Mouse (Mus musculus): ENCODE results near the gene Gja5. TPM values are rescaled to one million over a fixed set of nuclear protein-coding genes. Genes with fewer than 3 reads are reported as not detected.

The Gja5 gene
- total RNA-seq, 1 experiment from 2014 or later: 0.05 TPM

DNA sequence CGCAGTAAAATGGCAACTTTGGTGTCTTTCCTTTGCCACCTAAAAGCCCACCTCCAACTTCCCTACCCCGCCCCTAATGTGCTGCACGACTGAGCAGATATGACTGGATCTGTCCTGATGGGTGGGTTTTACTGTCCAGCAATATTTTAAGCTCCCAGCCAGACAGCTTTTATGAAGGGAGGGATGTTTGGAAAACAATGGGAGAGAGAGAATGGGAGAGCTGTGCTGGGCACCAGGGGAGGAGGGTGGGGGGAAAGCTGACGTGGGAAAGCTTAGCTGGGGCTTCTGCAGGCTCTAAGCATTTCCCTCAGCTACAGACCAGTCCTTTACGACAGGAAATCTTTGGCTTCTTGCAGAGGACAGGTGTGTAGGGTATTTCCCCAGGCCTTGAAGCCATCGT is 21.4 kb downstream of the Gja5 start, which contains the start of gene Gja8:
Gene Gja8, minus strand, starts transcription at position 101 of the 400 bp plus-strand sequence.
- ATAC-seq (replicated peaks; ENCODE audit: low read depth, poor library complexity, severe bottlenecking): no peak

DNA sequence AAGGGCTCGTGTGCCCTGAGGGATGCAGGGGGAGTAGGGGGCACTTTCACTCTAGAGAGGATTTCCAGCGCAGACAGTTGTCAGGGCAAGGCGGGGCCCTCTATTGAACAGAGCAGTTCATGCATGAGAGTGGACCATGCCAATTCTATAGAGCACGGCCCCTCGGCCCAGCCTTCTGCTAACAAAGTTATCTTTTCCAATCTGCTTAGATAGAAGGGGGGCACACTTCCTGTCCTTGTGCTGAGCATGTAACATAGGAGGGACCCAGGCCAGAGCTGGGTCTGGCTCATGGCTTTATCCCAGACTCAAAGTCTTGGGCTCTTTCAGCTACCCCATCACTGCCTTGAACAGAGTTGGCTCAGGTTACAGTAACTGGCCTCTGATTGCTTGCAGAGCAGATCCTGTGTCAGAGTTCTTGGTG is 26.8 kb downstream of the Gja5 start:
- ATAC-seq (replicated peaks; ENCODE audit: low read depth, poor library complexity, severe bottlenecking): no peak

DNA sequence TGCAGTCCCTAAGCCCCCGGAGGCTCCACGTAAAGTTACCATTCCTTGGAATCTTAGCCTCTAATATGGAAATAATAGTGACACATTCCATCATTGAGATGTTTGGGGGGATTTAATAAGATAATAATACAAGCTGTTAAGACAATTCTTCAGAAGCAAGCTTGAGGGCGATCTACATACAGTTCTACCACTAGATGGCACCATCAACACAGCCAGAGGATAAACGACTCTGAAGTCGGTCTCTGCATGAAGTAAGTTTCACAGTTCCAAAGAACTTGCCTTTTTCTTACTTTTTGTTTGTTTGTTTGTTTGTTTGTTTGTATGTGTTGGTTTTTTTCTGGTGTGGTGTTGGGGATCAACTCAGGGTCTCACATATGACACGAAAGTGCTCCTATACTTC is 31.7 kb downstream of the Gja5 start:
- peak; percentile 66 for ATAC-seq (replicated peaks; ENCODE audit: low read depth, poor library complexity, severe bottlenecking)

DNA sequence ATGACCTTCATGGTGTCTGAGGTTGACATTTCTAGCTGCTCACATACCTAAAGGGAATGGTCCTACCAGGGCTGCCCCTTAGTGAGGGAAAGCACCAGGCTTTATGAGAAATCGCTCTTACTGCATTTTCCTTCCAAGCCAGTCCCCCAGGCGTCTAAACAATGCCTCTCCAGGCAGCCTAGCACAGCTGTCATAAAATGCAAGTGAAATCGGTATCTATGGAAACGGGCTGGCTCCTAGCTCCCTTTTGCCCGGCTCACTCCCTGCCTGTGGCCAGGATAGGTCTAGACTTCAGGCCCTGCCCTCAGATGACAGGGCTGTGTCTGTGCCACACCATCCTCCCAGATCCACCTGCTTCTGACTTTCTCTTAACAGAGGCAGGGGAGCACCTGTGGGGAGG is 33.1 kb downstream of the Gja5 start:
- ATAC-seq (replicated peaks; ENCODE audit: low read depth, poor library complexity, severe bottlenecking): no peak

DNA sequence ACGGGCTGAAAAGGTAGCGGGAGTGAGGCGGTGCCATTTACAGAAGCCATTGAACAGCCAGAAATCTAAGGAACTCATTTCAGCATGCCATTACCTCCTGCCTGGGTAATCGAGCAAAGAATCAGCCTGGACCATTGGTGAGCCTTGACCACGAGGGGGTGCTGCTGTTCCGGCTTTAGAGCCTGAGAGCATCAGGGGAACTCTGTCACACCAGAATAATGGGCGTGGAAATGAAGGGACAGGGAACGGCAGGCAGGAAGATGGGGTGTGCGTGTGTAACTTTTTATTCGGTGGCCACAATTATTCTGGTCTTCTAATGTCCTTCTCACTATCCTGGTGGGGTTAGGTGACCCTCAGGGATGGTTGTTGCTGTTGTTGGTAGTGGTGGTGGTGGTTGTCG is 34.2 kb downstream of the Gja5 start:
- ATAC-seq (replicated peaks; ENCODE audit: low read depth, poor library complexity, severe bottlenecking): peak; percentile 97

DNA sequence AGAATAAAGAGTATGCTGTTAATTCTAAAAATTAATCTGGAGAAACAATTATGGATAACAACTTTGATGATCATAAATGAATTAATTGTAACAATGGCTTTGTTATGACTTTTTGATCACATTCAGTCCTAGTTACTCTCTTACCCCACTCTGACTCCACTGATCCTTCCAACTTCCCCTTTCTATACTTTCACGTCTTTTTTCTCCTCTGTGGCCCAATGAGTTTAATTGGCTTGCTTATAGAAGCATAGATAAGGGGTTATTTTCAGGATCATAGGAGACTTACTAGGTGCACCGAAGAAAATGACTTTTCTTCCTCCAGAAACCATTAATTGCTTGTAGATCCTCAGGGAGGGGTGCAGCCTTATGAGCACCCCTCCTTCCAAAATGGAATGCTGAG is 38.2 kb downstream of the Gja5 start:
- no peak for ATAC-seq (replicated peaks; ENCODE audit: low read depth, poor library complexity, severe bottlenecking)

DNA sequence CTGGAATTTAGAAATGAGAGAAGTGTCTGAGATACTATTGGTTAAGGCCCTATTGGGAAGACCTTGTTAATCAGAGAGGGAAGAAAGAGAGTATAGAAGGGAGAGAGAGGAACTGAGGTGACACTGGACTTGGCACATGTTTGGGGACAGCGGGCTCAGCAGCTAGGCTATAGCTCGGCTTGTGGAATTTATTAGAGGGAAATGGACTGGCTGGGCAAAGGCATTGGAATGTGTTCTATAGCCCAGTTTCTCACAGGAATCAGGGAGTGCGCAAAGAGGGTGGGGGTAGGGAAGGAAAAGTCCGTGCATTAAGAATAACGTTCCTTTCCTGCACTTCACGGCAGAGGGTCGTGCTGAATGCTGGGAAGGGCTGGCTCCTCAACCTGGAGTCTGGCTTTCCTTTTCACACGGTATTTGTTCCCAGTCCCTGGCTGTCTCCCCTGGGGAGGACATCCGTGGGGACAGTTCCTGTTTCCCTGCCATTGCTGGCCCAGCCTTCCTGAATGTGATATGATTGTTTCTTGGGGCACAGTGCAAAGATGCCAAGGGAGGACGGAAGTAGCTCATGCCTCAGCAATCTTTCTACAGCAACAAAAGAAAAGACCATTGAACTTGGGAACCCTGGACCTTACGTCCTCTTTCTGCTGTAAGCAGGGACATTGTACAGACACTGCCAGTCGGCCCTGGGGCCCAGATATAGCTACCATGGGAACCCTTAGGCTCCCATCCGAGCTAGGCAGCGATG is 49.2 kb downstream of the Gja5 start:
- no peak for ATAC-seq (replicated peaks; ENCODE audit: low read depth, poor library complexity, severe bottlenecking)

DNA sequence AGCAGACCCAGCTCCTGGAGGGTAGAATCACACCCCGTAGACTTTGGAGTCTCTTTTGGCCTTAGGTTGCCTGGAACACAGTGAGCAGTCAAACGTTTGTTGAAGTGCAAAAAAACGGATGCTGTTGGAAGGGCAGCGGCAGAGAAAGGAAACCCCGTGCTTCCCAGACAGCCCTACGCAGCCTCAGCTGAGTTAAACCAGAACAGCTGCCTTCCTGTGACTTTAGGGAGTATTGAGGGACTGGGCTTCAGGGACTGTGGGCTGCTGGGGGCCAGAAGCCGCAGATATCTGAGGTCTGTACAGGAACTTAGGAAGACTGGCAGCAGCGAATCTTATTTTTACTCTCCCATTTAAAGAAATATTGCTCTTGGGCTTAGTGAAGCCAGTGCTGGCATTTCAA is 56.1 kb downstream of the Gja5 start:
- ATAC-seq (replicated peaks; ENCODE audit: low read depth, poor library complexity, severe bottlenecking): peak; percentile 65

DNA sequence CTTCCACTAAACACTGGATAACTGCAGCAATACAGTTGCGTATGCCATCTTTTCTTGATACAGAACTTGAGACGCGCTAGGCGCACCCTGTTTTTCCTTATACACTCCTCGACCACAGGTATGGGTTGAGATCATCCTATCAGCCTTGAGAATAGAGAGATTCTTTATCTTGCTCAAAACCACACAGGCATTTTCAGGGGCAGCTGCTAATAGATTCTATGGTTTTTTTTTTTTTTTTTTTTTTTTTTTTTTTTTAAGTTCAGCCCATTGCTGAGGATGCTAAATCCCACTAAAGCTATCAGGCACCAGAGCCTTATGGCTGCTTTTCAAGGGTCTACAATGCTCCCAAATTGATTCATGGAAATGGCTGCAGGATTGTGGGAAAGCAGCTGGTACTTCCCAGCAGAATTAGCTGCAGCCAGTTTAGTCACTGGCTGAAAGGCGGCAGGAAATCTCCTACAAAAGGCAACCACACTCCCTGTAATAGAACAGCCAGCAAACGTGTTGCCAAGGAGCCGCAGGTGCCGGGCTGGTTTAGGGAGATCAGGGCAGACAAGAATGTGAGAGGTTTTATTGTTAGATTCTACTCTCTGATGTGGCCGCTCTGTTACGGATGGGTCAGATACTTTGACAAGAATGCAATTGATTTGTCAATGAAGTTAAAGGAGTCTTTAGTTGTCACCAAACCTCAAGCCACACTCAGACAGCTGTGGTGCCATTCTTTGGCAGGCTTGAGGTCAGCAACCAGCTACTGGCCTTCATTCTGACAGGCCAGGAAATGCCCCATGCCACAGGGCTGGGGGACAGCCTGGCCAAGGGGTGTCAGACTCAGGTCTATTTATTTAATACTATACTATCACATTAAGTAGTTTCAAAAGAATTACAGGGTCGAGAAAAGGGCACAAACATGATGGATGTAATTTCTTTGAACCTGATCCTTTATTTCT is 58.9 kb downstream of the Gja5 start:
- ATAC-seq (replicated peaks; ENCODE audit: low read depth, poor library complexity, severe bottlenecking): 0 out of 2 replicates have a peak, but pooled peaks have one; percentile 15

DNA sequence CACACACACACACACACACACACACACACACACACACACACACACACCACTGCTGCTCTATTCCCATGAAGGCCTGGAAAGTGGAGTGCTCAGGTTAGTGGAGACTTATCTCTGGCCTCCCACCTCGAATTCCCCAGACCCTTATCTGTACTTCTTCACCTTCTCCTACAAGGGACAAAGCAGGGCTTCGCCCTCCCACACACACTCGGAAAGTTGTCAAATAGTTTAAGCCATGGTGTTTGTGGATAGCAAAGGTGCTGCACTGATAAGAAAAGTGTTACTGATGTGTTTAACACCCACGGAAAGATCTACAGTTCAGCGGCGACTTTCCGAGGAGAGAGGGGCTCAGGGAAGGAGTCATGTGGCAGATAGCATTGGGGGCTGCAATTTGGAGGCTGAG is 66.5 kb downstream of the Gja5 start:
- no peak for ATAC-seq (replicated peaks; ENCODE audit: low read depth, poor library complexity, severe bottlenecking)

DNA sequence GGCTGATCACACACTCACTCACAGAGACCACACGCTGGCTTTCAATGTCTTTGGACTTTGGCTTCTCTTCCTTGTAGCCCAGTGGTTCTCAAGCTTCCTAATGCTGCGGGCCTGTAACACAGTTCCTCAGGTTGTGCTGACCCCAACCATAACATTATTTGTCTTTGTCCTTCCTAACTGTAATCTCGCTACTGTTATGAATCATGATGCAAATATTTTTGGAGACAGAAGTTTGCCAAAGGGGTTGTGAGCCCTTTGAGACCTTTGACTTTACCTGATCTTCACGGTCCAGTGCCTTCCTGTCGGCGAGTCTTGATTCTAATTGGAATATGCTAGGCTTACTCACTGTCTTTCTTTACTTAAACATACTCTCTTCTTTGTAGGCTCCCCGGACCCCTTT is 70.0 kb downstream of the Gja5 start:
- no peak for ATAC-seq (replicated peaks; ENCODE audit: low read depth, poor library complexity, severe bottlenecking)

DNA sequence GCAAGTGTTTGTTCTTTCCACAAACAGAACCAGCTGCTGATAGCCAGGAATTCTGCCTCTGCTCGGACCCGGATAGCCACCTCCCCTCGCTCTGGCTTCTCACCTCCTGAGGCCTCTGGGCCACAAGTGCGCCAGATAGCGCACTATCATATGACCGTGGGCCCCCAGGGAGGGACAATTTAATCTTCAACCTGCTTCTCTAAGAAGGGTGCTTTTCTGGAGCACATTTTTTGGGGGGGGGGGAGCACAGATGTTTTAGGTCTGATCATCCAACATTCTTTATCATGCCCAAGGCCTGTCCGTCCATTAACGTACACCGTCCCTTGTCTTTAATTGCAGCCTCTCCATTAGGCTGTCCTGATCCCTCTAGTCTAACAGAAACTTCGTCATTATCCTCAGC is 71.1 kb downstream of the Gja5 start:
- ATAC-seq (replicated peaks; ENCODE audit: low read depth, poor library complexity, severe bottlenecking): no peak

DNA sequence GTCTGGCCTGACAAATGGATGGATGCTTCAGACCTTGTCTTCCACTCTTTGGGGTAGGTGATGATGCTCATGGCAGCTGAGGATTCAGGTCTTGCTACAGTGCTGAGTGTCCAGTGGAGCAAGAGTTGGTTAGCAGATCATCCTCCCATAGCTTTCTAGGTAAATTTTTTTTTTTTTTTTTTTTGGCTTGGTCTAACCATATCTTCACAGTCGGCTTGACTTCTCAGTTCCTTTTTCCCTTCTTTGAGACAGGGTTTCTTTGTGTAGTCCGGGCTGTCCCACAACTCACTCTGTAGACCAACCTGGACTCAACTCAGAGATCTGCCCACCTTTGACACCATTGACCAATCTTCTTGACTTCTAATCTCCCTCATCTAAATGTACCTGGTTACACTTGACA is 73.0 kb downstream of the Gja5 start:
- no peak for ATAC-seq (replicated peaks; ENCODE audit: low read depth, poor library complexity, severe bottlenecking)

DNA sequence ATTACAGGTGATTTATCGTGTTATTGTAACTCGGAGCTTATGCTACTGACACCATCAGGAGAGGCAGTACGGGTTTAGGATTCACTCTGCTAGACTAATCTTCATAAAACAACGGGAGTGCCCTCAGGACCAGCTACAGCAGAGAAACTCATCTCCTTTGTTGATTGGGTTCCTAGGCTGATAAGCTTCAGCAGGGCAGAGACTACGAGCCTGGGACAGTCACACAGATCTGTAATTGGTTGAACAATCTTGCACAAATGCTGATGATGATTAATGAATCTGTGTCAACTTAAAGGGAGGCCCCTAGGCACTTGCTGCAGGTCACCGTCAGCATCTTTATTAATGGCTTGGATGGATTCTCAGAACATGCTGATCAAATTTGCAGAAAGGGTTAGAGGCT is 74.0 kb downstream of the Gja5 start:
- no peak for ATAC-seq (replicated peaks; ENCODE audit: low read depth, poor library complexity, severe bottlenecking)

DNA sequence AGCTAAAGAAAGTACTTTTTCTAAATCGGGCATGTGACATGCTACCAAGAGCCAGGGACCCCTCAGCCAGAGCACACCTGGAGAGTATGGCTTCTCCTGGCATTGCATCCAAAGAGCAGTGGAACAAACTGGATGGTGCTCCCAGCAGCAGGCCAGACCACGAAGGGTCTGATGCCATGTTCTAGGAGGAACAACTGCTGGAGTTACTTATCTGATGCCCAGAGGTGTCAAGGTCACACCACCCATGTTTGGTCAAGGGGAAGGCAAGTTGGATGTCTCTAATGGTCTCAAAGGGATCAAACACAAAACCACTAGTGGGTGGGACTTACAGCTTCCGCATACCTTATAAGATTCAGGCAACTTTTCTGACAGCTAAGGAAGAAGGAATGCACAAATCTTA is 74.5 kb downstream of the Gja5 start:
- no peak for ATAC-seq (replicated peaks; ENCODE audit: low read depth, poor library complexity, severe bottlenecking)

DNA sequence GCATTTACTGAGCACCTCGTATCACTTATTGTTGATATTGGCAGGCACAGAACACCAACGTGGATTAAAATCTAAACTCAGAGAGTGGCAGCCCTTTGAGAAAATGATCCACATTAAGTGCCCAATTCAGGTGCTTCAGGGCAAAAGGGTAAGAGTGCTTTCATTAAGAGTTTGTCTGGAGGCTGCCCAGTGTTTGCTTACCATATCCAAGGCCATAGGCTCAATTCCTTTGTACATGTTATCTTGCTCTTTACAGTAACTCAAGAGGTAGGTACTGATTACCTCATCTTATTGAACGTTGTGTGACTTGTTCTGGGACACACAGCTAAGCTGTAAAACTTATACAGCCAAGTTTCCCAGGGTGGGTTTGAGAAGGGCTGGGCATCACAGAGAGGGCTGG is 77.3 kb downstream of the Gja5 start:
- ATAC-seq (replicated peaks; ENCODE audit: low read depth, poor library complexity, severe bottlenecking): no peak

DNA sequence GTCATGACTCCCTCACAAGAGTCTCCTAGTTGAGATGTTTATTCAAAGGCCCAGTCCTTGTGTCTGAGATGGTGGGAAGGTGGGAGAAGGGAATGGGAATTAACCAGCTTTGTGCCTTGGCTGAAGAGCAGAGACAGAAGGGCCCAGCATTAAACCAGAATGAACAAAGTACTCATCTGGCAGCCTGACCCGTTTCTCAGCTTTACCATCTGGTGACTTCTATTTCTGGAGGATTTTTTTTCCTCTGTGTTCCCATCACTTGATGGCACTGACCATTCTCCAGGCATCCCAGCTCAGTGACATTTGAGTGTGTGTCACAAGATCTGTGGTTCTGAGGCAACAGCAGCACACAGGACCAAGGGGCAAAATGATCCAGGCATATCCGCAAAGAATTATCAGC is 78.2 kb downstream of the Gja5 start:
- no peak for ATAC-seq (replicated peaks; ENCODE audit: low read depth, poor library complexity, severe bottlenecking)

DNA sequence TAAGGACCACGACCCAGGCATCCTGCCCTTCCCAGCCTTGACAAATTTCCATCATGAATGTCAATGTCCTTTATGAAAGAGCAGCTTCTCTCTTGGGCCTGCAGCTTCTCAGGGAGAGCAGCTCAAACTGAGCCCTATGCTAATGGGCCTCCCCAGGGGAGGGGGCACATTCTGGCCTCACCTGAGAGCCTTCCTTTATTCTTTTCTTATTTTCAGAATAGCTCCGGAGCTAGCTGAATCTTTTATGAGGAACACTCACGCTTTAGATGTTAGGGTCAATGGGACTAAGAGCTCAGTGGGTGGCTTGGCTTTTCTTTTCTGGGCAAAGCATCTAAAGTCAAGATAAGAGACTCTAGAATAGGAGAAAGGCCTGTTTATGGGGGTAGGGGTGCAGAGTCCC is 88.0 kb downstream of the Gja5 start:
- no peak for ATAC-seq (replicated peaks; ENCODE audit: low read depth, poor library complexity, severe bottlenecking)

DNA sequence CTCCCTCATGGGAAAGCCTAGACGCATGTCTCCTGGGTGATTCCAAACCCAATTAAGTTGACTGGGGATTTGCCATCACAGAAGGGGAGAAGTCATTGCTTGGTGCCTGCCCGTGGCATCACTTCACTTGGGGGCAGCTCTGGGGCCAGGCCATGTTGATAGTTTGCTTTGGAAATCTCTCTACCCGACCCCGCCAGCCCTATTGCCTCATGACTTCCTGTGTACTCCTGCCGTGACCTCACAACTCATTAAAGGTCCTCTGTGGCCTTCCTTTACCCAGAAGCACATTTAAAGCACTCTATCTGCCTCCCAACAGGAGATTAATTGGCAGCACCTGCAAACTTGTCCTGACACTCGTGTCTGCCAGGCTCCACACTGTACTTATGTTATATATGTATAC is 93.3 kb downstream of the Gja5 start:
- ATAC-seq (replicated peaks; ENCODE audit: low read depth, poor library complexity, severe bottlenecking): peak; percentile 29; the same call in 1 of the 2 replicates

DNA sequence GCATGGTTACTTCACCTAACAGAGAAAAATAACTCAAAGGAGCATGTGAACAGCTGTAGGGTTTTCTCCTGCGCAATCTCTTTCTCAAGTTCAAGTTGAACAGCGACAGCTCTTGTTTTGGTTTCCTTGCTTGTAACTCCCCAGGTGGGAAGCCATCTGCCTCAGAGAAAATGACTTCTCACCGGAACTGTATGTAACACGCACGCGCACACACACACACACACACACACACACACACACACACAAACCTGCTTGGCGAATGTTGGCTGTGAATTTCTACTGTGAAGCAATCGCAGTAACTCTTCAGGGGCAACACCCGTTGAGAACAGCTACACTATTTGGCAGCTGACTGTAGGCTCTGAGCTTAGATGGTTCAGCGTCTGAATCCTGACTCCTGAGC is 98.6 kb downstream of the Gja5 start:
- no peak for ATAC-seq (replicated peaks; ENCODE audit: low read depth, poor library complexity, severe bottlenecking)

DNA sequence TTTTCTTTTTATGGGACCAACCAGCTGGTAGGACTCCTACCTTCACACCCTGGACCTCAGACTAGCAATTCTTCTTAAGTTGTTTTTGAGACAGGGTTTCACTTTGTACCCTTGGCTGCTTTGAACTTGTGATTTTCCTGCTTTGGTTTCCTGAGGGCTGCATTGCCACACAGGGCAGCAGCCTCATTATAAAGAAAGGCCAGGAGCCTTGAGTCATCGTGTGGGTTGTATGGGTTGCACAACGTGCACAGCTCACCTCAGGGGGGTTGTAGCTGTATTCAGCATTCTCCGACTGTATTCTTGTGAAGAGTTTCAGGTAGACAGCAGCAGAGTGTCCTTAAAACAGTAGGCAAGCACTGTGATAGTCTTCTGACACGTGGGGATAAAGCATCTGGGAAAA is 100.0 kb downstream of the Gja5 start:
- ATAC-seq (replicated peaks; ENCODE audit: low read depth, poor library complexity, severe bottlenecking): no peak

Measured in common myeloid progenitor, adult 5-6 weeks (primary cell).